Mouse (Mus musculus): ENCODE data around the gene Mab21l3. TPM values are rescaled to one million over a fixed set of nuclear protein-coding genes. Genes with fewer than 3 reads are reported as not detected.

The Mab21l3 gene
- total and polyA plus RNA-seq, 3 experiments = 1.9 to 3.4 (median 2.8) TPM

GRCm38 (mm10) chr3:101873061-101873675 is 24.4 kb upstream of the Mab21l3 start:
- Histone ChIP-seq H3K79me2 (replicated peaks; ENCODE audit: control insufficient read depth, extremely low read depth, insufficient read depth, poor library complexity, severe bottlenecking) (no peaks in the 10 kb centered on the region), H3K27ac (ENCODE audit: insufficient read depth, low read depth) (no peak overlapping the region), H3K4me3 (replicated peaks in 1 of 3; ENCODE audit: low read depth in 2 of 3, low read length in 2 of 3, poor library complexity in 1 of 3) (no peak overlapping the region), H3K9me3 (replicated peaks; ENCODE audit: low read length) (no peaks in the 10 kb centered on the region), H3K27me3 (replicated peaks) (no peaks in the 10 kb centered on the region), H3K9ac (ENCODE audit: insufficient read depth, low read depth) (no peak overlapping the region), H3K4me1 (ENCODE audit: control insufficient read depth in 1 of 2, insufficient read depth in 2 of 2) (peaks cover 3 to 18% of the 10 kb centered on the region in 2 experiments), H3K36me3 (replicated peaks in 1 of 2; ENCODE audit: control insufficient read depth in 1 of 2, insufficient read depth in 1 of 2, low read length in 1 of 2) (peaks cover 19 to 30% of the 10 kb centered on the region in 2 experiments), H3K4me2 (ENCODE audit: insufficient read depth, low read depth, poor library complexity, severe bottlenecking) (no peak overlapping the region)
- in situ Hi-C loops (cut with MboI; ENCODE audit: low pct_ligation_motif_present, low pct_unique_long_range_greater_than_20kb, low sequenced_read_pairs) = no loop called here
- TF ChIP-seq MXI1 (IDR thresholded peaks at IDR 0.05; ENCODE audit: low read depth, low read length) = no peak
- no peak for TF ChIP-seq HCFC1 (IDR thresholded peaks at IDR 0.05; ENCODE audit: low read depth, low read length)
- TF ChIP-seq SIN3A (IDR thresholded peaks at IDR 0.05; ENCODE audit: low read length) = no peak
- no peak for TF ChIP-seq JUND (conservative IDR thresholded peaks at IDR 0.05; ENCODE audit: low read depth, low read length)
- no peak for TF ChIP-seq EP300 (IDR thresholded peaks at IDR 0.05; ENCODE audit: low read length)
- no peak for TF ChIP-seq JUN (IDR thresholded peaks at IDR 0.05; ENCODE audit: insufficient read depth, low read depth, low read length)
- TF ChIP-seq ZC3H11A (IDR thresholded peaks at IDR 0.05; ENCODE audit: low read depth, low read length) = no peak
- TF ChIP-seq ETS1 (conservative IDR thresholded peaks at IDR 0.05; ENCODE audit: low read depth, low read length) = no peak
- TF ChIP-seq ZMIZ1 (IDR thresholded peaks at IDR 0.05; ENCODE audit: low read depth, low read length) = no peak
- no peak for TF ChIP-seq UBTF (IDR thresholded peaks at IDR 0.05; ENCODE audit: low read depth, low read length)
- TF ChIP-seq MEF2A (IDR thresholded peaks at IDR 0.05; ENCODE audit: borderline replicate concordance, low read depth, low read length) = no peak
- TF ChIP-seq MAX (IDR thresholded peaks at IDR 0.05; ENCODE audit: low read length) = no peak
- no peak for TF ChIP-seq ZKSCAN1 (IDR thresholded peaks at IDR 0.05; ENCODE audit: borderline replicate concordance, low read depth, low read length)
- TF ChIP-seq MYC (IDR thresholded peaks at IDR 0.05; ENCODE audit: low read depth, low read length) = no peak
- no peak for TF ChIP-seq TBP (conservative IDR thresholded peaks at IDR 0.05; ENCODE audit: low read depth, low read length)
- no peak for TF ChIP-seq ELF1 (IDR thresholded peaks at IDR 0.05; ENCODE audit: low read depth, low read length)
- no peak for TF ChIP-seq ZNF384 (IDR thresholded peaks at IDR 0.05; ENCODE audit: low read depth, low read length)
- TF ChIP-seq MAFK (IDR thresholded peaks at IDR 0.05; ENCODE audit: insufficient replicate concordance, low read length) = no peak
- no peak for TF ChIP-seq RAD21 (IDR thresholded peaks at IDR 0.05; ENCODE audit: low read depth, low read length)
- TF ChIP-seq CTCF (conservative IDR thresholded peaks at IDR 0.05 in 1 of 2, IDR thresholded peaks at IDR 0.05 in 1 of 2; ENCODE audit: low read depth in 2 of 2, low read length in 2 of 2) = no peak
- no peak for DNase-seq (ENCODE audit: extremely low read depth)
- dilution Hi-C loops (cut with MboI; ENCODE audit: extremely low pct_ligation_motif_present, extremely low pct_unique_long_range_greater_than_20kb, low sequenced_read_pairs) = no loop called here

- dilution Hi-C loops (cut with MboI; ENCODE audit: extremely low pct_ligation_motif_present, extremely low pct_unique_long_range_greater_than_20kb, low sequenced_read_pairs) (no loop called here), in situ Hi-C loops (cut with MboI; ENCODE audit: low pct_ligation_motif_present, low pct_unique_long_range_greater_than_20kb, low sequenced_read_pairs) (no loop called here)
- DNase-seq (ENCODE audit: extremely low read depth) = no peak
- Histone ChIP-seq H3K9me3 (replicated peaks; ENCODE audit: low read length) (no peaks in the 10 kb centered on the region), H3K4me1 (ENCODE audit: control insufficient read depth in 1 of 2, insufficient read depth in 2 of 2) (peaks cover 3 to 18% of the 10 kb centered on the region in 2 experiments), H3K4me3 (replicated peaks in 1 of 3; ENCODE audit: low read depth in 2 of 3, low read length in 2 of 3, poor library complexity in 1 of 3) (no peak overlapping the region), H3K4me2 (ENCODE audit: insufficient read depth, low read depth, poor library complexity, severe bottlenecking) (no peak overlapping the region), H3K27me3 (replicated peaks) (no peaks in the 10 kb centered on the region), H3K79me2 (replicated peaks; ENCODE audit: control insufficient read depth, extremely low read depth, insufficient read depth, poor library complexity, severe bottlenecking) (no peaks in the 10 kb centered on the region), H3K27ac (ENCODE audit: insufficient read depth, low read depth) (no peak overlapping the region), H3K36me3 (replicated peaks in 1 of 2; ENCODE audit: control insufficient read depth in 1 of 2, insufficient read depth in 1 of 2, low read length in 1 of 2) (peaks cover 14 to 25% of the 10 kb centered on the region in 2 experiments), H3K9ac (ENCODE audit: insufficient read depth, low read depth) (no peak overlapping the region)
- TF ChIP-seq EP300 (IDR thresholded peaks at IDR 0.05; ENCODE audit: low read length) (no peak), TBP (conservative IDR thresholded peaks at IDR 0.05; ENCODE audit: low read depth, low read length) (no peak), CTCF (conservative IDR thresholded peaks at IDR 0.05 in 1 of 2, IDR thresholded peaks at IDR 0.05 in 1 of 2; ENCODE audit: low read depth in 2 of 2, low read length in 2 of 2) (no peak), RAD21 (IDR thresholded peaks at IDR 0.05; ENCODE audit: low read depth, low read length) (no peak), MEF2A (IDR thresholded peaks at IDR 0.05; ENCODE audit: borderline replicate concordance, low read depth, low read length) (no peak), E2F4 (IDR thresholded peaks at IDR 0.05; ENCODE audit: insufficient replicate concordance, low read depth, low read length) (no peak), USF1 (IDR thresholded peaks at IDR 0.05; ENCODE audit: low read depth, low read length) (no peak), MYC (IDR thresholded peaks at IDR 0.05; ENCODE audit: low read depth, low read length) (no peak), HCFC1 (IDR thresholded peaks at IDR 0.05; ENCODE audit: low read depth, low read length) (no peak), CHD2 (IDR thresholded peaks at IDR 0.05; ENCODE audit: low read length) (no peak), PAX5 (IDR thresholded peaks at IDR 0.05; ENCODE audit: low read length) (no peak)
These were observed 23.2 kb upstream of the Mab21l3 start for GRCm38 (mm10) chr3:101871951-101872350.

All from CH12.LX (cell line).